ENCODE assay signal across 8 mouse cellular contexts in the genomic region with DNA sequence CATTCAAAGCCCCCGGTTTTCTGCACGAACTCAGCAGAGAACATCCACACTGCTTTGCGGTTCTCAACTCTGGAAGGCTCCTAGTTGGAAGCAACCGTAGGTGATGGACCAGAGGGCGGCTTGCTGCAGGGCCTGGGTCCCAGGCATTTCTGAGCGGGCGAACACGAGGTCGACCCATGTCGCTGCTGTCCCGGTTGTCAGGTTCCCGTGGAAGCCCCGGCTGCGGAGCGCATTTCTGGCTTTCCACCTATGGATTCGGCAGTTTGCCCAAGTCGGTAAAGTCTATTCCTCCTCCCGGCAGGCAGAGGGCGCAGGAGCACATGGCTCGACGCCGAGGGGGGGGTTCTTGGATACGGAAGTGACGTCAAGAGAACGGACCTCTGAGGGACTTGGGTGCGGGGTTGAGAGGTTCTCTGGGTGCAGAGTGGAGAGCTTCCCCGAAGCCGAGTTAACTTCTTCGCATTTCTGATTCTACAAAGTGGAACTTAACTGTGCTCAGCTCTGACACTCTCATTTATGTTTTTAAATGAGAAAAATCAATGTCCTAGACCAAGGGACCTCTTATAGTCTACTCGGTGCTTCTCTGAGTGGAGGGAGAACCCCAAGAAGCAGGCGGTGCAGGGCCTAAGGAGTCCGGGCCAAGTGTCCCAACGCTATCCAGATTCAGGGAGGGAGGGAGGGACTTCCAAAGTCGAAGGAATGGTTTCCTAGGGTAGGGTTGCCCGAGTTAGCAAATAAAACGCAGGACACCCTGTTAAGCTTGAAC. TPM values are rescaled to one million over a fixed set of nuclear protein-coding genes. Genes with fewer than 3 reads are reported as not detected.
A peak's percentile ranks its signal among the peaks of the same experiment; 100 is the strongest.
DNase-seq lines count a peak whose midpoint lies in the region; ATAC-seq and TF ChIP-seq lines count a peak whose summit lies in the region.

No protein-coding gene starts in this region.

- no peak for TF ChIP-seq POLR2A in bone marrow macrophage, adult 2 months (IDR thresholded peaks at IDR 0.05; ENCODE audit: borderline replicate concordance, low read depth, low read length)
- TF ChIP-seq POLR2A in embryonic fibroblast, embryonic 13.5 days (IDR thresholded peaks at IDR 0.05; ENCODE audit: low read depth, low read length), result peak; percentile 74
- peak; percentile 46 for TF ChIP-seq POLR2A in myocyte (IDR thresholded peaks at IDR 0.05; ENCODE audit: insufficient read length, low read depth)

- peak overlapping the region; percentile 76 for H3K4me2 ChIP-seq in heart, embryonic 13.5 days
- peak overlapping the region; percentile 75 for H3K4me2 ChIP-seq in liver, embryonic 11.5 days
- peak overlapping the region; percentile 82 for H3K4me2 ChIP-seq in myocyte (ENCODE audit: low read depth)
- peak overlapping the region; percentile 85 for H3K4me2 ChIP-seq in stomach, embryonic 15.5 days

- no peaks in the 10 kb centered on the region for H3K36me3 ChIP-seq in heart, embryonic 13.5 days
- H3K36me3 ChIP-seq in liver, embryonic 11.5 days (ENCODE audit: control insufficient read depth, insufficient read depth, low read length), result no peaks in the 10 kb centered on the region
- H3K36me3 ChIP-seq in myocyte (ENCODE audit: control insufficient read depth, insufficient read depth), result no peaks in the 10 kb centered on the region
- no peaks in the 10 kb centered on the region for H3K36me3 ChIP-seq in stomach, embryonic 15.5 days

- H3K9ac ChIP-seq in heart, embryonic 13.5 days, result peak overlapping the region; percentile 76
- no peak overlapping the region for H3K9ac ChIP-seq in liver, embryonic 11.5 days (ENCODE audit: low read depth, low read length)
- no peak overlapping the region for H3K9ac ChIP-seq in stomach, embryonic 15.5 days

- WGBS in heart, embryonic 13.5 days, result 12% methylated on average over 36 of the region's 36 CpGs
- WGBS in liver, embryonic 11.5 days, result 14% methylated on average over 36 of the region's 36 CpGs
- 14% methylated on average over 35 of the region's 36 CpGs for WGBS in stomach, embryonic 15.5 days

- H3K4me1 ChIP-seq in bone marrow macrophage, adult 2 months (ENCODE audit: control insufficient read depth, insufficient read depth, low read length), result no peaks in the 10 kb centered on the region
- no peaks in the 10 kb centered on the region for H3K4me1 ChIP-seq in embryonic fibroblast, embryonic 13.5 days (ENCODE audit: control insufficient read depth, insufficient read depth, low read length)
- H3K4me1 ChIP-seq in heart, embryonic 13.5 days, result peaks cover 14% of the 10 kb centered on the region
- H3K4me1 ChIP-seq in liver, embryonic 11.5 days (replicated peaks; ENCODE audit: control insufficient read depth, insufficient read depth, low read length), result no peaks in the 10 kb centered on the region
- 0 out of 2 replicates have a peak, but pooled peaks cover 4% of the 10 kb centered on the region for H3K4me1 ChIP-seq in stomach, embryonic 15.5 days

- no peaks in the 10 kb centered on the region for H3K79me2 ChIP-seq in myocyte (ENCODE audit: control insufficient read depth, insufficient read depth)

- H3K4me3 ChIP-seq in bone marrow macrophage, adult 2 months (ENCODE audit: insufficient read depth, low read length), result peak overlapping the region; percentile 36
- H3K4me3 ChIP-seq in embryonic fibroblast, embryonic 13.5 days (ENCODE audit: insufficient read depth, low read length), result peak overlapping the region; percentile 16; the same call in 1 of the 2 replicates
- H3K4me3 ChIP-seq in heart, embryonic 13.5 days, result peak overlapping the region; percentile 49
- H3K4me3 ChIP-seq in liver, embryonic 11.5 days (ENCODE audit: low read depth, low read length), result peak overlapping the region; percentile 30
- H3K4me3 ChIP-seq in myocyte, result peak overlapping the region; percentile 16
- peak overlapping the region; percentile 39 for H3K4me3 ChIP-seq in stomach, embryonic 15.5 days (replicated peaks)

- no peaks in the 10 kb centered on the region for H3K9me3 ChIP-seq in heart, embryonic 13.5 days
- no peaks in the 10 kb centered on the region for H3K9me3 ChIP-seq in liver, embryonic 11.5 days (ENCODE audit: control insufficient read depth, low read length)
- H3K9me3 ChIP-seq in stomach, embryonic 15.5 days, result no peaks in the 10 kb centered on the region

- H3ac ChIP-seq in myocyte (ENCODE audit: control insufficient read depth, insufficient read length), result no peak overlapping the region

- no peak overlapping the region for H3K27ac ChIP-seq in bone marrow macrophage, adult 2 months (ENCODE audit: insufficient read depth, low read depth, low read length)
- H3K27ac ChIP-seq in embryonic fibroblast, embryonic 13.5 days (ENCODE audit: insufficient read depth, low read length), result no peak overlapping the region
- no peak overlapping the region for H3K27ac ChIP-seq in heart, embryonic 13.5 days (replicated peaks)
- H3K27ac ChIP-seq in liver, embryonic 11.5 days (ENCODE audit: low read depth, low read length), result no peak overlapping the region
- H3K27ac ChIP-seq in stomach, embryonic 15.5 days, result no peak overlapping the region

- peak; percentile 60 for TF ChIP-seq CTCF in bone marrow macrophage, adult 2 months (IDR thresholded peaks at IDR 0.05; ENCODE audit: low read depth, low read length)
- TF ChIP-seq CTCF in embryonic fibroblast, embryonic 13.5 days (IDR thresholded peaks at IDR 0.05; ENCODE audit: borderline replicate concordance, insufficient read depth, low read length), result peak; percentile 71

- peak; percentile 93 for DNase-seq in A20 (ENCODE audit: low read depth, low spot score)
- peak; percentile 86 for DNase-seq in kidney, postnatal 10 days
- DNase-seq in liver, embryonic 11.5 days (ENCODE audit: low spot score), result peak; percentile 80

- peaks cover 20% of the 10 kb centered on the region for H3K27me3 ChIP-seq in heart, embryonic 13.5 days (replicated peaks)
- peaks cover 9% of the 10 kb centered on the region for H3K27me3 ChIP-seq in liver, embryonic 11.5 days (replicated peaks; ENCODE audit: control insufficient read depth, insufficient read depth, low read length)
- peaks cover 18% of the 10 kb centered on the region for H3K27me3 ChIP-seq in myocyte (ENCODE audit: control insufficient read depth, insufficient read depth, insufficient read length)
- no peaks in the 10 kb centered on the region for H3K27me3 ChIP-seq in stomach, embryonic 15.5 days (replicated peaks)

- no peak; the same call in 1 of the 2 replicates for ATAC-seq in heart, embryonic 13.5 days (ENCODE audit: extremely low read depth, insufficient number of reproducible peaks, low FRiP score, low TSS enrichment)
- peak; percentile 43 for ATAC-seq in liver, embryonic 11.5 days (replicated peaks; ENCODE audit: low FRiP score)
- peak; percentile 68; the same call in 1 of the 2 replicates for ATAC-seq in stomach, embryonic 15.5 days (ENCODE audit: insufficient read depth, low FRiP score, low read depth)

TF ChIP-seq in myocyte, 11 proteins besides CTCF, POLR2A, EP300 and RAD21:
- no peak for TF ChIP-seq E2F4 (IDR thresholded peaks at IDR 0.05; ENCODE audit: insufficient read depth)
- TF ChIP-seq REST (IDR thresholded peaks at IDR 0.05; ENCODE audit: insufficient read depth, insufficient read length), result no peak
- TF ChIP-seq POLR2AphosphoS2 (IDR thresholded peaks at IDR 0.05; ENCODE audit: insufficient read length, low read depth), result peak; percentile 11
- TF ChIP-seq MYOD1 (IDR thresholded peaks at IDR 0.05; ENCODE audit: control insufficient read depth in 1 of 3, insufficient read length in 2 of 3, low read depth in 2 of 3), result no peak
- TF ChIP-seq TCF3 (IDR thresholded peaks at IDR 0.05; ENCODE audit: insufficient read length, low read depth), result no peak

RNA-seq across cellular contexts. Expression of a gene that starts 37.2 kb away (rescaled TPM):
- 1.8 and 2.6 TPM in 2 replicates for polyA plus RNA-seq in bone marrow macrophage, adult 2 months (2012; ENCODE audit: insufficient read depth, insufficient read length, missing spikeins)
- 29.0 and 37.5 TPM in 2 replicates for polyA plus RNA-seq in embryonic fibroblast, embryonic 13.5 days (2011; ENCODE audit: insufficient read length, low read depth, missing spikeins)
- 7.4 TPM in 2 replicates for polyA plus RNA-seq in heart, embryonic 13.5 days (2015; fragmentation: Nextera tagmentation; extraction: Ambion mirVana)
- 4.6 and 5.8 TPM in 2 replicates for polyA plus RNA-seq in liver, embryonic 11.5 days (2014; fragmentation: Nextera tagmentation; extraction: Ambion mirVana)
- polyA plus RNA-seq in myocyte (2012; fragmentation: generic; extraction: Trizol), result 17.4 TPM
- 16.7 and 18.4 TPM in 2 replicates for polyA plus RNA-seq in stomach, embryonic 15.5 days (2015; fragmentation: Nextera tagmentation; extraction: Ambion mirVana)

RNA-seq across cellular contexts. Expression of a gene that starts 41.6 kb away (rescaled TPM):
- polyA plus RNA-seq in bone marrow macrophage, adult 2 months (2012; ENCODE audit: insufficient read depth, insufficient read length, missing spikeins), result 4.2 and 4.9 TPM in 2 replicates
- polyA plus RNA-seq in embryonic fibroblast, embryonic 13.5 days (2011; ENCODE audit: insufficient read length, low read depth, missing spikeins), result 3.8 and 4.0 TPM in 2 replicates
- polyA plus RNA-seq in heart, embryonic 13.5 days (2015; fragmentation: Nextera tagmentation; extraction: Ambion mirVana), result 2.8 and 2.9 TPM in 2 replicates
- polyA plus RNA-seq in liver, embryonic 11.5 days (2014; fragmentation: Nextera tagmentation; extraction: Ambion mirVana), result 3.0 and 4.3 TPM in 2 replicates
- polyA plus RNA-seq in myocyte (2012; fragmentation: generic; extraction: Trizol), result 0.65 TPM
- polyA plus RNA-seq in stomach, embryonic 15.5 days (2015; fragmentation: Nextera tagmentation; extraction: Ambion mirVana), result 3.3 and 3.6 TPM in 2 replicates
